Mouse (Mus musculus): Measurements from ENCODE around the gene Psme3. TPM values are rescaled to one million over a fixed set of nuclear protein-coding genes. Genes with fewer than 3 reads are reported as not detected.
A peak's percentile ranks its signal among the peaks of the same experiment; 100 is the strongest.
"Not testable (repeated sequence)": the region's sequence is repeated elsewhere in the genome, so short reads cannot be mapped to it uniquely, and the experiment has no call there.

Psme3 gene
- polyA plus RNA-seq, 1 experiment from 2014 or later, result 158 TPM

DNA sequence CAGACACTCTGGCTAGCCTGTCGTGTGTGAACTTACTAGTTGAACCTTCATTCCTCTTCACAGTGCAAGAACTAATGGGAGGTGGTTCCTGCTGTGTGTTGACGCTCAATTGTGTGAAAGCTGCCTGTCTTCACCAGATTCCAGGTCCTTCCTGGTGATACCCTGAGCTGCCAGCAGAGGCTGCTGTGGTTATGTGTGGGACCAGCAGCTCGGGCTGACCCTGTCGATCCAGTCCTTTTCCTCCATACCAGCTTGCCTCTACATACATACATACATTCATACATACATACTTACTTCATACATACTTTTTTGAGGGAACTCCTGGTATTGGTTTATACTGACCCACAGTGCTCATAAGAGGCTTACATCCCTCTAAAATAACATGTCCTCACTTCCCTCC, 7.6 kb downstream of the Psme3 start:
- Histone ChIP-seq H3K36me3 (ENCODE audit: control insufficient read depth, insufficient read depth, low read length) (peaks cover 32% of the 10 kb centered on the region), H3K9me3 (ENCODE audit: control insufficient read depth, low read length) (no peaks in the 10 kb centered on the region), H3K27me3 (ENCODE audit: control insufficient read depth, insufficient read depth, low read length) (no peaks in the 10 kb centered on the region), H3K4me2 (ENCODE audit: low read depth, severe bottlenecking) (no peak overlapping the region), H3K27ac (replicated peaks; ENCODE audit: low read depth, low read length) (no peak overlapping the region), H3K9ac (ENCODE audit: low read length) (no peak overlapping the region), H3K4me1 (ENCODE audit: control insufficient read depth, insufficient read depth, low read length) (no peaks in the 10 kb centered on the region), H3K4me3 (ENCODE audit: low read depth, low read length) (no peak overlapping the region)
- ATAC-seq (ENCODE audit: insufficient number of reproducible peaks, low FRiP score, low TSS enrichment, low read depth) (no peak), DNase-seq (ENCODE audit: low spot score) (peak; percentile 81)
- WGBS, result 20% methylated on average over 4 of the region's 4 CpGs

DNA sequence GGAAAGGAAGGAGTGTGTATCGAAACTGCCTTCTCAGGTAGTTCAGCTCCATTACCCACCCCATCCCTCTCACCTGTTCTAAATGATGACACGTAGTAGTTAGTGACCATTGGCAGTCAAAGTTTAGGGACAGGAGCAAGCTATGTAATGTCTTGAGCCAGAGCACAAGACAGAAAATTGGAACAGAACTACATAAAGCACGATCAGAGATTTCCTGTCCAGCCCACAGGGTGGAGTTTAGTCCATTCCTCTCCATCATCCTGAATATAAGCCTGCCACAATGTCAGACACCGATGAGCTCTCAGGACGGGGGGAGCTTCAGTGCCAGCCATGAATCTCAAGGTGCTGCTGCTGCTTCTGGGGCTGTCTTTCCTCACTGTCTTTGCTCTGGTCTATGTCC, 8.8 kb downstream of the Psme3 start, which contains the start of gene Aoc2:
Gene Aoc2 (plus strand): TSS at position 301 of the 400 bp plus-strand sequence.
- WGBS, result 92% methylated on average over 5 of the region's 5 CpGs
- no peak within 1 kb of the TSS for H3K9ac ChIP-seq (ENCODE audit: low read length)
- H3K4me3 ChIP-seq (ENCODE audit: low read depth, low read length), result no peak within 1 kb of the TSS
- DNase-seq (ENCODE audit: low spot score), result no peak
- H3K36me3 ChIP-seq (ENCODE audit: control insufficient read depth, insufficient read depth, low read length), result peaks cover 28% of the 10 kb centered on the region
- H3K9me3 ChIP-seq (ENCODE audit: control insufficient read depth, low read length), result no peaks in the 10 kb centered on the region
- no peak within 1 kb of the TSS for H3K4me2 ChIP-seq (ENCODE audit: low read depth, severe bottlenecking)
- no peak for ATAC-seq (ENCODE audit: insufficient number of reproducible peaks, low FRiP score, low TSS enrichment, low read depth)
- H3K27me3 ChIP-seq (ENCODE audit: control insufficient read depth, insufficient read depth, low read length), result no peaks in the 10 kb centered on the region
- H3K27ac ChIP-seq (replicated peaks; ENCODE audit: low read depth, low read length), result no peak within 1 kb of the TSS
- H3K4me1 ChIP-seq (ENCODE audit: control insufficient read depth, insufficient read depth, low read length), result no peaks in the 10 kb centered on the region

- H3K9ac ChIP-seq (ENCODE audit: low read length); H3K27me3 ChIP-seq (ENCODE audit: control insufficient read depth, insufficient read depth, low read length): not testable (repeated sequence)
These were observed 9.2 kb downstream of the Psme3 start for GRCm38 (mm10) chr11:101325201-101325600.

DNA sequence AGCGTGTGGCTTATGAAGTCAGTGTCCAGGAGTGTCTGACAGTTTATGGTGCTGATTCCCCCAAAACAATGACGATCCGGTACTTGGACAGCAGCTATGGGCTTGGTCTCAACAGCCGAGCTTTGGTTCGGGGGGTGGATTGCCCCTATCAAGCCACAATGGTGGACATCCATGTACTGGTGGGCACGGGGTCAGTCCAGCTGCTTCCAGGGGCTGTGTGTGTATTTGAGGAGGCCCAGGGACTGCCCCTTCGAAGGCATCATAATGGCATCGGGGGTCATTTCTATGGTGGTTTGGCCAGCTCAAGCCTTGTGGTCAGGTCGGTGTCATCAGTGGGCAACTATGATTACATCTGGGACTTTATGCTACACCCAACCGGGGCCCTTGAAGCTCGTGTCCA, 10.1 kb downstream of the Psme3 start:
- no peak overlapping the region for H3K4me3 ChIP-seq (ENCODE audit: low read depth, low read length)
- DNase-seq (ENCODE audit: low spot score), result no peak
- 85% methylated on average over 11 of the region's 11 CpGs for WGBS
- no peak overlapping the region for H3K27ac ChIP-seq (replicated peaks; ENCODE audit: low read depth, low read length)
- ATAC-seq (ENCODE audit: insufficient number of reproducible peaks, low FRiP score, low TSS enrichment, low read depth), result no peak
- H3K4me1 ChIP-seq (ENCODE audit: control insufficient read depth, insufficient read depth, low read length), result no peaks in the 10 kb centered on the region
- no peak overlapping the region for H3K4me2 ChIP-seq (ENCODE audit: low read depth, severe bottlenecking)
- H3K27me3 ChIP-seq (ENCODE audit: control insufficient read depth, insufficient read depth, low read length), result no peaks in the 10 kb centered on the region
- no peaks in the 10 kb centered on the region for H3K9me3 ChIP-seq (ENCODE audit: control insufficient read depth, low read length)
- no peak overlapping the region for H3K9ac ChIP-seq (ENCODE audit: low read length)
- H3K36me3 ChIP-seq (ENCODE audit: control insufficient read depth, insufficient read depth, low read length), result peaks cover 21% of the 10 kb centered on the region

More at GRCm38 (mm10) chr11:101325201-101325600, 9.2 kb downstream of the Psme3 start:
- 91% methylated on average over 11 of the region's 11 CpGs for WGBS
- DNase-seq (ENCODE audit: low spot score); H3K4me1 ChIP-seq (ENCODE audit: control insufficient read depth, insufficient read depth, low read length); H3K27ac ChIP-seq (replicated peaks; ENCODE audit: low read depth, low read length); H3K9me3 ChIP-seq (ENCODE audit: control insufficient read depth, low read length); ATAC-seq (ENCODE audit: insufficient number of reproducible peaks, low FRiP score, low TSS enrichment, low read depth); H3K4me3 ChIP-seq (ENCODE audit: low read depth, low read length); H3K4me2 ChIP-seq (ENCODE audit: low read depth, severe bottlenecking): not testable (repeated sequence)
- peaks cover 28% of the 10 kb centered on the region for H3K36me3 ChIP-seq (ENCODE audit: control insufficient read depth, insufficient read depth, low read length)

- WGBS, result 47% methylated on average over 3 of the region's 3 CpGs
- ATAC-seq (ENCODE audit: insufficient number of reproducible peaks, low FRiP score, low TSS enrichment, low read depth) (no peak), DNase-seq (ENCODE audit: low spot score) (no peak)
- no peaks in the 10 kb centered on the region for H3K4me1 ChIP-seq (ENCODE audit: control insufficient read depth, insufficient read depth, low read length)
- H3K36me3 ChIP-seq (ENCODE audit: control insufficient read depth, insufficient read depth, low read length), result peaks cover 14% of the 10 kb centered on the region
- no peaks in the 10 kb centered on the region for H3K9me3 ChIP-seq (ENCODE audit: control insufficient read depth, low read length)
- no peak overlapping the region for H3K9ac ChIP-seq (ENCODE audit: low read length)
- H3K27ac ChIP-seq (replicated peaks; ENCODE audit: low read depth, low read length), result no peak overlapping the region
- H3K4me3 ChIP-seq (ENCODE audit: low read depth, low read length), result no peak overlapping the region
- H3K4me2 ChIP-seq (ENCODE audit: low read depth, severe bottlenecking), result no peak overlapping the region
- H3K27me3 ChIP-seq (ENCODE audit: control insufficient read depth, insufficient read depth, low read length), result no peaks in the 10 kb centered on the region
These were observed 11.3 kb downstream of the Psme3 start for GRCm38 (mm10) chr11:101327311-101327710.

- WGBS, result 85% methylated on average over 6 of the region's 6 CpGs
- no peak overlapping the region for H3K9ac ChIP-seq (ENCODE audit: low read length)
- no peaks in the 10 kb centered on the region for H3K9me3 ChIP-seq (ENCODE audit: control insufficient read depth, low read length)
- H3K27me3 ChIP-seq (ENCODE audit: control insufficient read depth, insufficient read depth, low read length), result no peaks in the 10 kb centered on the region
- no peak overlapping the region for H3K4me3 ChIP-seq (ENCODE audit: low read depth, low read length)
- H3K36me3 ChIP-seq (ENCODE audit: control insufficient read depth, insufficient read depth, low read length), result peaks cover 8% of the 10 kb centered on the region
- H3K27ac ChIP-seq (replicated peaks; ENCODE audit: low read depth, low read length), result no peak overlapping the region
- DNase-seq (ENCODE audit: low spot score) (no peak), ATAC-seq (ENCODE audit: insufficient number of reproducible peaks, low FRiP score, low TSS enrichment, low read depth) (no peak)
- H3K4me2 ChIP-seq (ENCODE audit: low read depth, severe bottlenecking), result no peak overlapping the region
- peaks cover 4% of the 10 kb centered on the region; the same call in 1 of the 2 replicates for H3K4me1 ChIP-seq (ENCODE audit: control insufficient read depth, insufficient read depth, low read length)
These were observed 13.1 kb downstream of the Psme3 start for GRCm38 (mm10) chr11:101328941-101329635.

- H3K4me2 ChIP-seq (ENCODE audit: low read depth, severe bottlenecking), result no peak within 1 kb of the TSS
- H3K27ac ChIP-seq (replicated peaks; ENCODE audit: low read depth, low read length), result no peak within 1 kb of the TSS
- no peaks in the 10 kb centered on the region for H3K9me3 ChIP-seq (ENCODE audit: control insufficient read depth, low read length)
- H3K9ac ChIP-seq (ENCODE audit: low read length), result no peak within 1 kb of the TSS
- no peak within 1 kb of the TSS for H3K4me3 ChIP-seq (ENCODE audit: low read depth, low read length)
- ATAC-seq (ENCODE audit: insufficient number of reproducible peaks, low FRiP score, low TSS enrichment, low read depth) (no peak), DNase-seq (ENCODE audit: low spot score) (no peak)
- H3K36me3 ChIP-seq (ENCODE audit: control insufficient read depth, insufficient read depth, low read length), result peaks cover 6% of the 10 kb centered on the region
- 75% methylated on average over 7 of the region's 7 CpGs for WGBS
- H3K27me3 ChIP-seq (ENCODE audit: control insufficient read depth, insufficient read depth, low read length), result no peaks in the 10 kb centered on the region
- peaks cover 8% of the 10 kb centered on the region; the same call in 1 of the 2 replicates for H3K4me1 ChIP-seq (ENCODE audit: control insufficient read depth, insufficient read depth, low read length)
These were observed 14.4 kb downstream of the Psme3 start, which contains the start of gene Aoc3 for GRCm38 (mm10) chr11:101330371-101330924. Aoc3 (plus strand) TSS chr11:101330605.

DNA sequence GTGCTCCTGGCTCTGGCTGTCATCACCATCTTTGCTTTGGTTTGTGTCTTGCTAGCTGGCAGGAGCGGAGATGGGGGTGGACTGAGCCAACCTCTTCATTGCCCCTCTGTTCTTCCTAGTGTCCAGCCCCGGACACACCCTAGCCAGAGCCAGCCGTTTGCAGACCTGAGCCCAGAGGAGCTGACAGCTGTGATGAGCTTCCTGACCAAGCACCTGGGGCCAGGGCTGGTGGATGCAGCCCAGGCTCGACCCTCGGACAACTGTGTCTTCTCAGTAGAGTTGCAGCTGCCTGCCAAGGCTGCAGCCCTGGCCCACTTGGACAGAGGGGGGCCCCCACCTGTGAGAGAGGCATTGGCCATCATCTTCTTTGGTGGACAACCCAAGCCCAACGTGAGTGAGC, 14.9 kb downstream of the Psme3 start:
- H3K27ac ChIP-seq (replicated peaks; ENCODE audit: low read depth, low read length); H3K4me2 ChIP-seq (ENCODE audit: low read depth, severe bottlenecking); H3K9ac ChIP-seq (ENCODE audit: low read length); DNase-seq (ENCODE audit: low spot score); H3K27me3 ChIP-seq (ENCODE audit: control insufficient read depth, insufficient read depth, low read length); ATAC-seq (ENCODE audit: insufficient number of reproducible peaks, low FRiP score, low TSS enrichment, low read depth); H3K4me1 ChIP-seq (ENCODE audit: control insufficient read depth, insufficient read depth, low read length); H3K36me3 ChIP-seq (ENCODE audit: control insufficient read depth, insufficient read depth, low read length); H3K9me3 ChIP-seq (ENCODE audit: control insufficient read depth, low read length); H3K4me3 ChIP-seq (ENCODE audit: low read depth, low read length): not testable (repeated sequence)
- 78% methylated on average over 6 of the region's 6 CpGs for WGBS
